Mouse (Mus musculus): ENCODE measurements around the gene Fto.

Fto gene

GRCm38 (mm10) chr8:91571978-91572377, 258.7 kb downstream of the Fto start:
- no peak for DNase-seq

GRCm38 (mm10) chr8:91572630-91573029, 259.3 kb downstream of the Fto start:
- DNase-seq: peak in 1 of 2 experiments; percentile 43

- no peak for DNase-seq
These were observed 262.3 kb downstream of the Fto start for GRCm38 (mm10) chr8:91575576-91575975.

GRCm38 (mm10) chr8:91576086-91576917, 263.0 kb downstream of the Fto start:
- DNase-seq: no peak

GRCm38 (mm10) chr8:91576918-91577241, 263.6 kb downstream of the Fto start:
- DNase-seq: no peak

- DNase-seq: no peak
These were observed 264.3 kb downstream of the Fto start for GRCm38 (mm10) chr8:91577605-91578004.

- DNase-seq: no peak
These were observed 271.5 kb downstream of the Fto start for GRCm38 (mm10) chr8:91584620-91585415.

GRCm38 (mm10) chr8:91592436-91593105, 279.2 kb downstream of the Fto start:
- peak in 1 of 2 experiments; percentile 10 for DNase-seq

GRCm38 (mm10) chr8:91593202-91593781, 280.0 kb downstream of the Fto start:
- DNase-seq: peak in 1 of 2 experiments; percentile 13

- DNase-seq: peak in 1 of 2 experiments; percentile 11
These were observed 286.1 kb downstream of the Fto start for GRCm38 (mm10) chr8:91599349-91599837.

GRCm38 (mm10) chr8:91603751-91604150, 290.4 kb downstream of the Fto start:
- DNase-seq: no peak

GRCm38 (mm10) chr8:91605901-91606300, 292.6 kb downstream of the Fto start:
- DNase-seq: no peak

GRCm38 (mm10) chr8:91607091-91607490, 293.8 kb downstream of the Fto start:
- DNase-seq: peak in 1 of 2 experiments; percentile 34

GRCm38 (mm10) chr8:91611191-91611590, 297.9 kb downstream of the Fto start:
- DNase-seq: no peak

GRCm38 (mm10) chr8:91611723-91612362, 298.5 kb downstream of the Fto start:
- DNase-seq: no peak

GRCm38 (mm10) chr8:91612387-91613130, 299.2 kb downstream of the Fto start:
- DNase-seq: no peak

GRCm38 (mm10) chr8:91613603-91614002, 300.3 kb downstream of the Fto start:
- no peak for DNase-seq

- no peak for DNase-seq
These were observed 301.9 kb downstream of the Fto start for GRCm38 (mm10) chr8:91615196-91615595.

GRCm38 (mm10) chr8:91615781-91616683, 302.7 kb downstream of the Fto start:
- DNase-seq: no peak

GRCm38 (mm10) chr8:91617772-91618171, 304.4 kb downstream of the Fto start:
- no peak for DNase-seq
